Mouse (Mus musculus): ENCODE data around the gene Sh3bp4. TPM values are rescaled to one million over a fixed set of nuclear protein-coding genes. Genes with fewer than 3 reads are reported as not detected.

The Sh3bp4 gene
- polyA plus RNA-seq, 1 experiment from 2014 or later, result 25.7 TPM

- peaks cover 17% of the 10 kb centered on the region for H3K4me1 ChIP-seq
- no peaks in the 10 kb centered on the region for H3K9me3 ChIP-seq
- 87% methylated on average over 8 of the region's 8 CpGs for WGBS
- no peak overlapping the region for H3K4me2 ChIP-seq (replicated peaks)
- no peak overlapping the region for H3K27ac ChIP-seq
- H3K4me3 ChIP-seq, result no peak overlapping the region
- no peaks in the 10 kb centered on the region for H3K36me3 ChIP-seq
- H3K9ac ChIP-seq, result no peak overlapping the region
- no peaks in the 10 kb centered on the region for H3K27me3 ChIP-seq
- no peak for ATAC-seq (ENCODE audit: insufficient number of reproducible peaks, insufficient read depth, low FRiP score, low TSS enrichment)
These were observed 61.5 kb downstream of the Sh3bp4 start for GRCm38 (mm10) chr1:89131707-89132106.

DNA sequence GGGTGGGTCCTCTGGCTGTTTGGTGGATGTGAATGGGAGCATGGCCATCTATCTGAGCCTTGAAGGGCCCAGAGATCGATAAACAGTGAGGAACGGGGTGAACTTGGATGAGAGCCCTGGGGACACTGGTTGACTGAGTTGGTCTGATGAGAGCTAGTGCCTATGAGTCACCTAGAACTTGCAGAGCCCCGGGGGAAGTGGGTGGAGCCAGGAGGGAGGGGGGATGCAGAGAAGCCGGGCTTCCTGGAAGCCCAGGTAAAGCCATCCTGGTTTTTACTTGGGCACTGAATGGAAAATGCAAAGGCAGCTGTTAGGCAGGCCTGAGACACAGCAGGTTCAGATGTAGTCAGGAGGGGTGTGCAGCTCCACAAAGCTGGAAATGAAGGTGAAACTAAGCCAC lies 63.1 kb downstream of the Sh3bp4 start:
- peaks cover 17% of the 10 kb centered on the region for H3K4me1 ChIP-seq
- WGBS, result 79% methylated on average over 4 of the region's 4 CpGs

DNA sequence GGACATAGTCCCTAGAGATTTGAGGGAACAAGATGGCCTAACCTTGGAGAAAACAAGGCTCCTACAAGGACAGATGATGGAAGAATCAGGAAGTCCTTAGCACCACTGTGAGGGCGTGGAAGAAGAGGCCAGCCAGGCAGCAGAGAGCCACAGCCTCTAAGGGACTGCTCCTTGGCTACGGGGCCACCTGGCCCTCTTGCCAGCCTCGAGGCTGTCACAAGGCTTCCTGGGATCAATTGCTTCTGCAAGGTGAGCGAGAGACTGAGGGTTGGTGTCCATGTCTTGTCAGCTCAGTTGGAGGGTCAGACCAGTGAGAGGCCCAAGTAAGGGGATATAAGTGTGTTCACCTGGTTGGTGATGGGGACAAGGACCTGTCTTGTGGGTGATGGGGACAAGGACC lies 63.5 kb downstream of the Sh3bp4 start:
- ATAC-seq (ENCODE audit: insufficient number of reproducible peaks, insufficient read depth, low FRiP score, low TSS enrichment), result no peak
- no peak overlapping the region for H3K4me3 ChIP-seq
- no peak overlapping the region for H3K27ac ChIP-seq
- no peaks in the 10 kb centered on the region for H3K9me3 ChIP-seq
- no peak overlapping the region for H3K4me2 ChIP-seq (replicated peaks)
- peaks cover 17% of the 10 kb centered on the region for H3K4me1 ChIP-seq
- WGBS, result 86% methylated on average over 4 of the region's 4 CpGs
- H3K9ac ChIP-seq, result no peak overlapping the region
- H3K36me3 ChIP-seq, result no peaks in the 10 kb centered on the region
- H3K27me3 ChIP-seq, result no peaks in the 10 kb centered on the region

More for the DNA sequence above, 63.1 kb downstream of the Sh3bp4 start:
- H3K27ac ChIP-seq, result no peak overlapping the region
- H3K4me2 ChIP-seq (replicated peaks), result no peak overlapping the region
- H3K4me3 ChIP-seq, result no peak overlapping the region
- H3K27me3 ChIP-seq, result no peaks in the 10 kb centered on the region
- H3K36me3 ChIP-seq, result no peaks in the 10 kb centered on the region
- H3K9me3 ChIP-seq, result no peaks in the 10 kb centered on the region
- no peak for ATAC-seq (ENCODE audit: insufficient number of reproducible peaks, insufficient read depth, low FRiP score, low TSS enrichment)
- no peak overlapping the region for H3K9ac ChIP-seq

- H3K9ac ChIP-seq, result no peak overlapping the region
- H3K27me3 ChIP-seq, result no peaks in the 10 kb centered on the region
- no peak overlapping the region for H3K4me3 ChIP-seq
- no peak overlapping the region for H3K27ac ChIP-seq
- no peak for ATAC-seq (ENCODE audit: insufficient number of reproducible peaks, insufficient read depth, low FRiP score, low TSS enrichment)
- peaks cover 15% of the 10 kb centered on the region for H3K36me3 ChIP-seq
- no peaks in the 10 kb centered on the region for H3K9me3 ChIP-seq
- H3K4me2 ChIP-seq (replicated peaks), result no peak overlapping the region
- H3K4me1 ChIP-seq, result peaks cover 14% of the 10 kb centered on the region
- WGBS, result 84% methylated on average over 13 of the region's 13 CpGs
These were observed 66.0 kb downstream of the Sh3bp4 start for GRCm38 (mm10) chr1:89136089-89136811.

DNA sequence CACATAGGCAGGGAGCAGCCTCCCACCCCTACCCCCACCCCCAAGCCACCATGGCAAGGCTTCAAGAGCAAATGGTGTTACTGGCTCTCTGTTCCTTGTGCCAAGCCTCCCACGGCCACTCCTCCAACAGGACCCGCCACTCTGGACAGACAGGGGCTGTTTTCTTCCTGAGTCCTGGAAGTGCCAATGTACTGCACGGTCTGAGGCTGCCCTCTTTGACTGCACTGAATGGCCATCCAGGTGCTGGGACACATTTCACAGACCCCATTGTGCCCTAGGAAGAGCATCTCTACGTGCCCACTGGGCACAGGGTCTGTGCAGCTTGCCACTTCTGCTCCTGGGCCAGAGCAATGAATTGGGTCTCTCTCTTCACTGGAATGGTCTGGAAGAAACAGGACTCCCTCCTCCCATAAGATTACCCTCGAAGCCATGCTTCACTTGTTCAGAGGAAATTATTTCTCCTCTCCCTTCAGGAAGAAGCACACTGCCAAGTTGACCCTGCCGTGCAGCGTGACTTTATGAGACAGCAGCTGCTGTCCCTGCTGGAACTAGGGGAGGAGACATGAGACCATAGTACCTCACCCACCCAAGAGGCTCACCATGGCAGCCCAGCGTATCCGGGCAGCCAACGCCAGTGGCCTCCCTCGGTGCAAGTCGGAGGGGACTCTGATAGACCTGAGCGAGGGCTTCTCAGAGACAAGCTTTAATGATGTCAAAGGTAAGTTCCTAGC lies 67.0 kb downstream of the Sh3bp4 start:
- no peak overlapping the region for H3K4me3 ChIP-seq
- peaks cover 15% of the 10 kb centered on the region for H3K36me3 ChIP-seq
- no peaks in the 10 kb centered on the region for H3K27me3 ChIP-seq
- no peaks in the 10 kb centered on the region for H3K9me3 ChIP-seq
- H3K4me1 ChIP-seq, result peaks cover 14% of the 10 kb centered on the region
- no peak overlapping the region for H3K27ac ChIP-seq
- 83% methylated on average over 13 of the region's 13 CpGs for WGBS
- ATAC-seq (ENCODE audit: insufficient number of reproducible peaks, insufficient read depth, low FRiP score, low TSS enrichment), result no peak
- no peak overlapping the region for H3K4me2 ChIP-seq (replicated peaks)
- no peak overlapping the region for H3K9ac ChIP-seq

DNA sequence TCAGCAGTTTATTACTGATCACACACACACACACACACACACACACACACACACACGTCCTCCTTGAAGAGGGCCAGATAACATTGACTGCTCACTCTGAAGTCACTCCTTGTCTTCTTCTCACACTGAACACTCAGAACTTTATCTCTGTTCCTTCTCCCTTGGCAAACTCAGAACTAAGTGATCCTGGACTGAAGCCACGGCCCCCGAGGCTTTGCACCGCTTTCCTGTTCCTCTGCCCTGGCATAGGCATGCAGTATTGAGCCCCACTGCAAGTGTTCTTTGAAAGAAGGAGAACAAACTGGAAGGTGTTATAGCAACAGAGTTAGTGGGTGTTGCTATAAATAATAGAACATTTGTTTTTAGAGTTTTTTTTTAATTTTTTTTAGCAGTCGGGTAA lies 68.1 kb downstream of the Sh3bp4 start:
- Histone ChIP-seq H3K4me1 (peaks cover 7% of the 10 kb centered on the region), H3K9me3 (no peaks in the 10 kb centered on the region), H3K27ac (no peak overlapping the region), H3K4me2 (replicated peaks) (no peak overlapping the region), H3K36me3 (peaks cover 16% of the 10 kb centered on the region), H3K27me3 (no peaks in the 10 kb centered on the region), H3K9ac (no peak overlapping the region), H3K4me3 (no peak overlapping the region)
- WGBS, result 76% methylated on average over 5 of the region's 5 CpGs
- ATAC-seq (ENCODE audit: insufficient number of reproducible peaks, insufficient read depth, low FRiP score, low TSS enrichment), result no peak

- Histone ChIP-seq H3K27me3 (no peaks in the 10 kb centered on the region), H3K9ac (no peak overlapping the region), H3K4me3 (no peak overlapping the region), H3K36me3 (peaks cover 34% of the 10 kb centered on the region), H3K4me1 (peaks cover 6% of the 10 kb centered on the region), H3K9me3 (no peaks in the 10 kb centered on the region), H3K4me2 (replicated peaks) (no peak overlapping the region), H3K27ac (no peak overlapping the region)
- ATAC-seq (ENCODE audit: insufficient number of reproducible peaks, insufficient read depth, low FRiP score, low TSS enrichment), result no peak
- WGBS, result 90% methylated on average over 9 of the region's 9 CpGs
These were observed 69.9 kb downstream of the Sh3bp4 start for GRCm38 (mm10) chr1:89140113-89140512.

DNA sequence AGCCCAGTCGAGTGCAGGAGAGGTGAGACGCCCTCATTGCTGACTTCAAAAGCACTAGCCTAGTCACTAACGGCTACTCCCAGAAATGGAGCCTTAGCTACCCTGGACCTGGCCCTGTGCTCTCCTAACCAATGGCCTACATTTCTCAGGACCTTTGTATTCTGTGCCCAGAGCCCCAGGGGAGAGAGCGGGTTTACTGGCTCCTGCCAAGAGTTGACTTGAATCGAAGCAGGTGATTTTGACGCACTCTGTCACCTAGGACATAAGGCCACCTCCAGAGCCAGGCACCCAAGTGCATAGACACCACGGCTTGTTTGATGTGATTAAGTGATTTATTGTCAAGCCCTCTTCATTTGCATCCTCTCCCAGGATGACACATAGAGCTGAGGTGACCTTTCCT lies 80.9 kb downstream of the Sh3bp4 start:
- Histone ChIP-seq H3K4me2 (replicated peaks) (no peak overlapping the region), H3K36me3 (peaks cover 56% of the 10 kb centered on the region), H3K4me3 (no peak overlapping the region), H3K9me3 (no peaks in the 10 kb centered on the region), H3K27me3 (no peaks in the 10 kb centered on the region), H3K9ac (no peak overlapping the region), H3K4me1 (no peaks in the 10 kb centered on the region), H3K27ac (no peak overlapping the region)
- WGBS, result 84% methylated on average over 7 of the region's 7 CpGs
- ATAC-seq (ENCODE audit: insufficient number of reproducible peaks, insufficient read depth, low FRiP score, low TSS enrichment), result no peak

- H3K27ac ChIP-seq, result no peak overlapping the region
- H3K4me3 ChIP-seq, result no peak overlapping the region
- H3K27me3 ChIP-seq, result no peaks in the 10 kb centered on the region
- H3K36me3 ChIP-seq, result peaks cover 41% of the 10 kb centered on the region
- no peak overlapping the region for H3K9ac ChIP-seq
- no peak overlapping the region for H3K4me2 ChIP-seq (replicated peaks)
- no peaks in the 10 kb centered on the region for H3K4me1 ChIP-seq
- 82% methylated on average over 7 of the region's 7 CpGs for WGBS
- ATAC-seq (ENCODE audit: insufficient number of reproducible peaks, insufficient read depth, low FRiP score, low TSS enrichment), result no peak
- H3K9me3 ChIP-seq, result no peaks in the 10 kb centered on the region
These were observed 82.4 kb downstream of the Sh3bp4 start for GRCm38 (mm10) chr1:89152576-89152975.

DNA sequence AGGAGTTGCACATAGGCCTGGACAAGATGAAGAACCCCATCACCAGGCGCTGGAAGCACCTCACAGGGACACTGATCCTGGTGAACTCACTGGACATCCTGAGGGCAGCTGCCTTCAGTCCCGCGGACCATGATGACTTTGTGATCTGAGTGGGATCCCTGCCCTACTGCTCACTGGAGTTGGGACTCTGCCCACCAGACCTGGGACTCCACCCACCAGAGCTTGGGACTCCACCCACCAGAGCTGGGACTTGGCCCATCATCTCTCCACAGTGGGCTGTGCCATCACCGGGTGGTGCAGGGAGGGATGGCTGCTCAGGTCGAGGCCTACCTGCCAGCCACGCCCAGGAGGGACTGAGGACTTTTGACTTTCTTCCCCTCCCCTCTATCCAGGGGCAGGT lies 83.0 kb downstream of the Sh3bp4 start:
- no peak for ATAC-seq (ENCODE audit: insufficient number of reproducible peaks, insufficient read depth, low FRiP score, low TSS enrichment)
- no peak overlapping the region for H3K4me2 ChIP-seq (replicated peaks)
- H3K36me3 ChIP-seq, result peaks cover 39% of the 10 kb centered on the region
- H3K4me1 ChIP-seq, result no peaks in the 10 kb centered on the region
- H3K9ac ChIP-seq, result no peak overlapping the region
- no peak overlapping the region for H3K27ac ChIP-seq
- 80% methylated on average over 6 of the region's 6 CpGs for whole genome bisulfite sequencing
- no peak overlapping the region for H3K4me3 ChIP-seq
- no peaks in the 10 kb centered on the region for H3K27me3 ChIP-seq
- H3K9me3 ChIP-seq, result no peaks in the 10 kb centered on the region

DNA sequence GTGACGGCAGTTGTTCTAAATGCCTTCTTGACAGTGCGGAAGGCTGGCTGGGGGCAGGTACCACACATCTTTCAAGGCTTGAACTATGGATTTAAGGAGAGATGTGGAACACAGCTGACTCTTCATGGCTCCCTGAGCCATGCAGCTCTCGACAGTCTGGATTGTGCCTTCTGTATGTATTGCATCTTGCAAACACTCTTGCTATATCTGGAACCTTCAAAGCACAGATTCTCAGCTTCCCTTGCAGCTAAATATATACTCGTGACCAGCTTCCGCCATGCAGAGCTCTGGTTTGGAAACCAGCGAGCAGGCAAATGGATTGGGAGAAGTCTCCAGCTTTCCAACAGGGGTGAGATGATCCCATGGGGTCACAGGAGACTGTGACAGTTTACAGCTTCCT lies 93.3 kb downstream of the Sh3bp4 start:
- Histone ChIP-seq H3K27ac (no peak overlapping the region), H3K4me3 (no peak overlapping the region)

DNA sequence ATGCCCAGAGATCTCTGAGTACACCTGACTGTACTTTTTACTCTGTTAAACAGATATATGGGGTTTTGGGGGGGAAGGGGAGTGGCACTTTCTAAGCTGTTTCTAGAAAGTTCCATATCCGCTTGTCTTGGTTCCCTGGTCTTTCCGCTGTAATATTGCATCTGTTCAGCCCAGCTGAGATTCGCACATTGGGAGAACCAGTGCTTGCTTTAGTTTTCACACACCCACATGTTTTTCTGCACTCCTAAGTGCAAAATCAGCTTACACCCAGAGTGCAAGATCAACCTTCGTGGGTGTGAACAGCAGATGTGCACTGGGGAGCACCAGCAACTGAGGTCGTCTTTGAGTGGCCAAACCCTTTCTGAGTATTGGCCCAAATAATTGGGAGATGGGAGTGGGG lies 94.1 kb downstream of the Sh3bp4 start:
- Histone ChIP-seq H3K4me1 (peaks cover 22% of the 10 kb centered on the region), H3K4me2 (replicated peaks) (no peak overlapping the region), H3K9ac (no peak overlapping the region), H3K27ac (no peak overlapping the region), H3K36me3 (no peaks in the 10 kb centered on the region), H3K27me3 (no peaks in the 10 kb centered on the region), H3K4me3 (no peak overlapping the region), H3K9me3 (no peaks in the 10 kb centered on the region)
- no peak for ATAC-seq (ENCODE audit: insufficient number of reproducible peaks, insufficient read depth, low FRiP score, low TSS enrichment)
- 67% methylated on average over 5 of the region's 5 CpGs for WGBS

More for the DNA sequence above, 93.3 kb downstream of the Sh3bp4 start:
- Histone ChIP-seq H3K9ac (no peak overlapping the region), H3K4me1 (peaks cover 22% of the 10 kb centered on the region), H3K36me3 (no peaks in the 10 kb centered on the region), H3K9me3 (no peaks in the 10 kb centered on the region), H3K27me3 (no peaks in the 10 kb centered on the region), H3K4me2 (replicated peaks) (no peak overlapping the region)
- ATAC-seq (ENCODE audit: insufficient number of reproducible peaks, insufficient read depth, low FRiP score, low TSS enrichment), result no peak
- WGBS, result 89% methylated on average over 6 of the region's 6 CpGs
